Mouse (Mus musculus): ENCODE results near the gene Phyhd1. TPM values are rescaled to one million over a fixed set of nuclear protein-coding genes. Genes with fewer than 3 reads are reported as not detected.

Gene Phyhd1
- polyA plus RNA-seq, 1 experiment from 2014 or later, result 7.4 TPM

DNA sequence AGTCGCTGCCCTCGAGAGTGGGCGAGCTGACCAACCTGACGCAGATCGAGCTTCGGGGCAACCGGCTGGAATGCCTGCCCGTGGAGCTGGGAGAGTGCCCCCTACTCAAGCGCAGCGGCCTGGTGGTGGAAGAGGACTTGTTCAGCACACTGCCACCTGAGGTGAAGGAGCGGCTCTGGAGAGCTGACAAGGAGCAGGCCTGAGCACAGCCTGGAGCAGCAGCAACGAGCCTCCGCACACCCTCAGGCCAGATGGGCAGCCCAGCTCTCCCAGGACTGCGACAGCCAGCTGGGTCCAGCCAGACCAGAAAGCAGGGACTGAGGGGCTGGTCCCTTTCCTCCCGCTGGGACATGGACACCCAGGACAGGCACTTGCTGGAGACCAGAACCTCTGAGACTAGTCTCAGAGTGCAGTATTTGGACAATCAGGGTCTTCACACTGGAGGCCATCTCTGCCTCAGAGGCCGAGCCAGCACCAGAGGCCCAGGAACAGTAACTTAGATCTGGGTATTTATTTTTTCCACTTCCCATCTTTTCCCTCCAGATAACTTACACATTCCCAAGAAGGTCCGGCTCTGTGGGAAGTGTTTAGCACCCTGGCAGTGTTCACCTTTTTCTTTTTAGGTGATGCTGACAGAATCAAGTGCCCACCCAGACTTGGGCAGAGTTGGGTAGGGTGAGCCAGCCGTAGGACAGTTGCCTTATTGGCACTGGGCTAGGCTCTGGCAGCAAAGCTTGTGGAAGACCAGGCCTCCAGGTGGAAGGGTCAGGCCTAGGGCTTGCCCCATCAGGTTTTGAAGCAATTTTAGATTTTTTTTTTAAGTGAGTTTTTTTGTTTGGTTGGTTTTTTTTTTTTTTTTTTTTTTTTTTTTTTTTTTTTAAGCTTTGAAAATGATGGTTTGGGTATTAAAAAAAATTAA, 3.8 kb upstream of the Phyhd1 start:
- Histone ChIP-seq H3K4me3 (ENCODE audit: low read length) (no peak overlapping the region), H3K27ac (ENCODE audit: low read length) (peak overlapping the region; percentile 33; the same call in 1 of the 2 replicates), H3K9me3 (ENCODE audit: control insufficient read depth, low read length) (no peaks in the 10 kb centered on the region), H3K9ac (ENCODE audit: low read length) (no peak overlapping the region; the same call in 1 of the 2 replicates), H3K4me2 (ENCODE audit: low read depth, low read length) (no peak overlapping the region), H3K4me1 (replicated peaks; ENCODE audit: control insufficient read depth, insufficient read depth, low read length) (peaks cover 46% of the 10 kb centered on the region), H3K36me3 (ENCODE audit: control insufficient read depth, insufficient read depth, low read length) (peaks cover 47% of the 10 kb centered on the region), H3K27me3 (ENCODE audit: control insufficient read depth, insufficient read depth, low read depth, low read length) (no peaks in the 10 kb centered on the region)
- ATAC-seq (ENCODE audit: low read depth), result no peak
- WGBS, result 91% methylated on average over 18 of the region's 18 CpGs

GRCm38 (mm10) chr2:30262840-30263441, 3.1 kb upstream of the Phyhd1 start:
- peaks cover 39% of the 10 kb centered on the region for H3K36me3 ChIP-seq (ENCODE audit: control insufficient read depth, insufficient read depth, low read length)
- peaks cover 45% of the 10 kb centered on the region for H3K4me1 ChIP-seq (replicated peaks; ENCODE audit: control insufficient read depth, insufficient read depth, low read length)
- no peak overlapping the region; the same call in 1 of the 2 replicates for H3K27ac ChIP-seq (ENCODE audit: low read length)
- WGBS, result 24% methylated on average over 4 of the region's 4 CpGs
- 0 out of 2 replicates have a peak, but pooled peaks have one; percentile 11 for ATAC-seq (ENCODE audit: low read depth)
- no peak overlapping the region for H3K4me3 ChIP-seq (ENCODE audit: low read length)
- H3K9me3 ChIP-seq (ENCODE audit: control insufficient read depth, low read length), result no peaks in the 10 kb centered on the region
- no peak overlapping the region for H3K9ac ChIP-seq (ENCODE audit: low read length)
- no peaks in the 10 kb centered on the region for H3K27me3 ChIP-seq (ENCODE audit: control insufficient read depth, insufficient read depth, low read depth, low read length)
- H3K4me2 ChIP-seq (ENCODE audit: low read depth, low read length), result no peak overlapping the region

DNA sequence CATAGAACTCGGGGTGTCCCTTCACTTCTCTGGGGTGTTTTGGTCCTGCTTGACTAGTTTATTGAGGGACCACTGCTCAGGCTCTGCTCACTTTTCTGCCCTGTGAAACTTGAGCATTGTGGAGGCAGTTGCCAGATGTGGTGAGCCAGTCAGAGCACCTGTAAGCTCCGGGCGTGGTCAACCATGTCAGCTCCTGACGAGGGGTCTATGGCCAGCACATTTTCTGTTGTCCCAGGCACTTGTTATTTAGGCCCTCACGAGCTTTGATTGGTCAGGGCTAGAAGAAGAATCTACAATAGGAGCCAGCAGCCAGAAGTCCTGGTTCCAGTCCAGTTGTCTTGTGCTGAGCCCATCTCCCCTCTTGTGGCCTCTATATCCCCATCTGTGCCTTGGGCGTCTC, 2.2 kb upstream of the Phyhd1 start:
- Histone ChIP-seq H3K9ac (ENCODE audit: low read length) (no peak overlapping the region), H3K27ac (ENCODE audit: low read length) (no peak overlapping the region), H3K27me3 (ENCODE audit: control insufficient read depth, insufficient read depth, low read depth, low read length) (no peaks in the 10 kb centered on the region), H3K4me3 (ENCODE audit: low read length) (no peak overlapping the region), H3K9me3 (ENCODE audit: control insufficient read depth, low read length) (no peaks in the 10 kb centered on the region), H3K4me1 (replicated peaks; ENCODE audit: control insufficient read depth, insufficient read depth, low read length) (peaks cover 41% of the 10 kb centered on the region), H3K36me3 (ENCODE audit: control insufficient read depth, insufficient read depth, low read length) (peaks cover 35% of the 10 kb centered on the region), H3K4me2 (ENCODE audit: low read depth, low read length) (no peak overlapping the region)
- ATAC-seq (ENCODE audit: low read depth), result no peak
- WGBS, result 89% methylated on average over 6 of the region's 6 CpGs

DNA sequence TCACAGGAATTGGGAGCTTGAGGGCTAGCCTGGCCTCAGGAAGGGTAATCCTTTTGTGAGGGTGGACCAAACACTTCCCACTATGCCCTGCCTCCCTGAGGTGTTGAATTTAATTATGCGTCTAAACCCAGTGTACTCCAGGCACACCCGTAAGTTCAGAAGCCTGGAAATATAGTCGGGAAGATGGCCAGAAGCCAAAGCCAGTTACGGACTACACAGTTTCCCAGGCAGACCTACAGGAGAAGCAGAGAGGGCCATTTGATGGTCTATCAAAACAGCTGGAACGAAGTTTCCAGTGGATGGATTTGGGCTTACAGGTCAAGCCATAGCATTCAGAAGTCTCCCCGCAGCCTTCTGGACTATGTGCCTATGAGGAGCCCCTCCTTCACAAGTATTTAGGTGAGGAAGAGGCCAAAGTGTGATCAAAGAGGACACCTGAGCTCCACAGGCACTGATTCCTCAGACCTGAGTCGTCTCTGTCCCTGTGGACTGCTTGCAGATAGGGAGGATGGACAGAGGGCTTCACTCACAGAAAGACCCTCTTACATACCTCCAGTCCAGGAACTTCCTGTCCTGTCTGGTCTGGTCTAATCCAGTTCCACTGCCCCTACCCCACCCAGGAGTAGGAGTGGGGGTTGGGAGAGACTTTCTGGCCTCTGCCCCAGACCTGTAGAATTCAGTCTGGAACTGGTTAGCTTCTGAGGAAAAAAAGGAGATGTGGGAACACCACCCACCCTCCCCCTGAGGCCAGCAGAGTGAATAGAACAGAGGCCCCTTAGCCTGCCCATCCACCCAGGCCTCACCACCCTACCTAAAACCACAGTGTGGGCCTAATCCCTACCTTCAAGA, 1.1 kb upstream of the Phyhd1 start:
- no peak for ATAC-seq (ENCODE audit: low read depth)
- Histone ChIP-seq H3K27ac (ENCODE audit: low read length) (peak overlapping the region; percentile 95), H3K4me3 (ENCODE audit: low read length) (no peak overlapping the region), H3K9me3 (ENCODE audit: control insufficient read depth, low read length) (no peaks in the 10 kb centered on the region), H3K9ac (ENCODE audit: low read length) (peak overlapping the region; percentile 49; the same call in 1 of the 2 replicates), H3K4me1 (replicated peaks; ENCODE audit: control insufficient read depth, insufficient read depth, low read length) (peaks cover 43% of the 10 kb centered on the region), H3K4me2 (ENCODE audit: low read depth, low read length) (no peak overlapping the region), H3K36me3 (ENCODE audit: control insufficient read depth, insufficient read depth, low read length) (peaks cover 31% of the 10 kb centered on the region), H3K27me3 (ENCODE audit: control insufficient read depth, insufficient read depth, low read depth, low read length) (no peaks in the 10 kb centered on the region)
- WGBS, result 49% methylated on average over 7 of the region's 7 CpGs

DNA sequence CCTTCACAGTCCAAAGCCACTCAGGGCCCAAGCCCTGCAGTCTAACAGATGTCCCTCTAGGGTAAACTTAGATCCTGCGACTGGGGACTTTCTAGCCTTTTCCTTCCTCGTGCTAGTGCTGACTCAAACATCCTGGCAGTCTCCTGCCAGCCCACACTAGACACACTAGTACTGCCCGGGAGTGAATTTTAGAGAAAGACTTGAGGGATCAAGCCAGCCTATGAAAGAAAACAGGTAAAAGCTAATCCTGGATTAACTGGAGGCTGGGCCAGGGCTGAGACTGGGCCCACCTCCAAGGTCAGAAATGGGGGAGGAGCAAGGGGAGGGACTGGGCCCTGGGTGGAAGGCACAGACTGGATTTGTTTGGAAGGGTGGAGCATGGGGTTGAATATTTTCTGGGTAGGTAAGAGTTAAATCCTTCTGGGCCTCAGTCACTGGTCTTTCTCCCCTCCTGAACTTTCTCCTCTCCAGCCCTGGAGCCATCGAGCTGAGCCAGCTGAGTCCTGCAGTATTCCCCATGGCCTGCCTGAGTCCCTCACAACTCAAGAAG, 464 bp downstream of the Phyhd1 start:
- Histone ChIP-seq H3K4me3 (ENCODE audit: low read length) (peak overlapping the region; percentile 28), H3K27me3 (ENCODE audit: control insufficient read depth, insufficient read depth, low read depth, low read length) (no peaks in the 10 kb centered on the region), H3K36me3 (ENCODE audit: control insufficient read depth, insufficient read depth, low read length) (peaks cover 24% of the 10 kb centered on the region), H3K4me1 (replicated peaks; ENCODE audit: control insufficient read depth, insufficient read depth, low read length) (peaks cover 43% of the 10 kb centered on the region), H3K27ac (ENCODE audit: low read length) (peak overlapping the region; percentile 95), H3K9me3 (ENCODE audit: control insufficient read depth, low read length) (no peaks in the 10 kb centered on the region), H3K4me2 (ENCODE audit: low read depth, low read length) (peak overlapping the region; percentile 33), H3K9ac (ENCODE audit: low read length) (peak overlapping the region; percentile 49)
- 10% methylated on average over 4 of the region's 4 CpGs for WGBS
- peak; percentile 71 for ATAC-seq (ENCODE audit: low read depth)

- Histone ChIP-seq H3K4me3 (ENCODE audit: low read length) (no peak overlapping the region), H3K9ac (ENCODE audit: low read length) (no peak overlapping the region), H3K36me3 (ENCODE audit: control insufficient read depth, insufficient read depth, low read length) (peaks cover 15% of the 10 kb centered on the region), H3K27me3 (ENCODE audit: control insufficient read depth, insufficient read depth, low read depth, low read length) (no peaks in the 10 kb centered on the region), H3K4me1 (replicated peaks; ENCODE audit: control insufficient read depth, insufficient read depth, low read length) (peaks cover 41% of the 10 kb centered on the region), H3K9me3 (ENCODE audit: control insufficient read depth, low read length) (no peaks in the 10 kb centered on the region), H3K27ac (ENCODE audit: low read length) (no peak overlapping the region), H3K4me2 (ENCODE audit: low read depth, low read length) (no peak overlapping the region)
- ATAC-seq (ENCODE audit: low read depth), result no peak
- WGBS, result 93% methylated on average over 2 of the region's 2 CpGs
These were observed 1.5 kb downstream of the Phyhd1 start for GRCm38 (mm10) chr2:30267466-30267865.

DNA sequence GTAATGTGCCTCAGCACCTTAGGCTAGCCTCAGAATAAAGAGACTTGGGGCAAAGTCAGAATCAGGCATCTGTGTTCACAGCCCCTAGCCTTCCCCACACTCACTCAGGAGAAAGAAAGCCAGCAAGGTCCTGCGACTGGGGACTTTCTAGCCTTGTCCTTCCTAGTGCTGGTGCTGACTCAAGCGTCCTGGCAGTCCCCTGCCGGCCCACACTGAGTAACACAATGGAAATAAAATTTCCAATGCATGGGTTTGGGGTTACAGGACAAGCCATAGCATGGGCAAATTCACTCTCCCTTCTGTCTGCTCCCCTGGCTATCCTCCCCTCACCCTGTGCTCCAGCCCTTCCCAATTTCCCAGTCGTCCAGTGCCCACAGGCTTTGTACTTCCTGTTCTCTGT, 2.4 kb downstream of the Phyhd1 start:
- Histone ChIP-seq H3K9ac (ENCODE audit: low read length) (no peak overlapping the region), H3K4me2 (ENCODE audit: low read depth, low read length) (no peak overlapping the region), H3K27me3 (ENCODE audit: control insufficient read depth, insufficient read depth, low read depth, low read length) (no peaks in the 10 kb centered on the region), H3K36me3 (ENCODE audit: control insufficient read depth, insufficient read depth, low read length) (peaks cover 12% of the 10 kb centered on the region), H3K4me3 (ENCODE audit: low read length) (no peak overlapping the region), H3K4me1 (replicated peaks; ENCODE audit: control insufficient read depth, insufficient read depth, low read length) (peaks cover 35% of the 10 kb centered on the region), H3K27ac (ENCODE audit: low read length) (no peak overlapping the region), H3K9me3 (ENCODE audit: control insufficient read depth, low read length) (no peaks in the 10 kb centered on the region)
- ATAC-seq (ENCODE audit: low read depth), result no peak
- 49% methylated on average over 4 of the region's 4 CpGs for WGBS

DNA sequence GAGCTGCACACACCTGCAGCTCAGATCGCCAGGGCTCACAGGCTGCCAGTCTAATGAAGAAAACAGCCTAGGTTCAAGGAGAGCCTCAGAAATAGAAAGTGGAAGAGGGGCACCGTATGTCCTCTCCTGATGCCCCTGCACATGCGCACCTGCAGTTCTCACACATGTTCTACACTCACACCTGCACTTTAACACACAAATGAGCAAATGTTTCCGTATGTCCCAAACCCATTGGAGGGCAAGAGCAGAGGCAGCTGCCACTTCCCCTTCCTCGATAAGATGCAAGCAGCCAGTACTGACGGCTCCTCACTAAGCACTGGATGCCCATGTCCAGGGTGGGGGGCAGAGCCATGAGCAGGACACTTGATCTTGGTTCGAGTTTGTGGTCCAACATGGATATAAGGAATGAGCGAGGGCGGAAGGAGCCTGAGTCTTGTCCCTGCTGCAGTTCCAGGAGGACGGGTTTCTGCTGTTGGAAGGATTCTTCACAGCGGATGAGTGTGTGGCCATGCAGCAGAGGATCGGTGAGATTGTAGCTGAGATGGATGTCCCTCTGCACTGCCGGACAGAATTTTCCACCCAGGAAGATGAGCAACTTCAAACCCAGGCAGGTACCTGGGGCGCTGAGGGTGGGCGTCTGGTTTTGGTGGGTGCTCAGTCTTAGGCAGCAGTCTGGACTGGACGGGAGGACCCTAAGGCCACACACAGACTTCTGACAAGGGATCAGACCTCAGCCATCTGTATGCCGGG, 3.4 kb downstream of the Phyhd1 start:
- Histone ChIP-seq H3K4me3 (ENCODE audit: low read length) (no peak overlapping the region), H3K4me2 (ENCODE audit: low read depth, low read length) (no peak overlapping the region), H3K27me3 (ENCODE audit: control insufficient read depth, insufficient read depth, low read depth, low read length) (no peaks in the 10 kb centered on the region), H3K9me3 (ENCODE audit: control insufficient read depth, low read length) (no peaks in the 10 kb centered on the region), H3K36me3 (ENCODE audit: control insufficient read depth, insufficient read depth, low read length) (peaks cover 1% of the 10 kb centered on the region; the same call in 1 of the 2 replicates), H3K27ac (ENCODE audit: low read length) (peak overlapping the region; percentile 54), H3K4me1 (replicated peaks; ENCODE audit: control insufficient read depth, insufficient read depth, low read length) (peaks cover 30% of the 10 kb centered on the region), H3K9ac (ENCODE audit: low read length) (peak overlapping the region; percentile 33; the same call in 1 of the 2 replicates)
- WGBS, result 82% methylated on average over 17 of the region's 17 CpGs
- no peak for ATAC-seq (ENCODE audit: low read depth)

Data from lung, embryonic 16.5 days (tissue).